Mouse (Mus musculus): Measurements from ENCODE around the gene Rpl18a. TPM values are rescaled to one million over a fixed set of nuclear protein-coding genes. Genes with fewer than 3 reads are reported as not detected.

Gene Rpl18a
- polyA plus RNA-seq, 1 experiment from 2014 or later: 2,109 TPM

DNA sequence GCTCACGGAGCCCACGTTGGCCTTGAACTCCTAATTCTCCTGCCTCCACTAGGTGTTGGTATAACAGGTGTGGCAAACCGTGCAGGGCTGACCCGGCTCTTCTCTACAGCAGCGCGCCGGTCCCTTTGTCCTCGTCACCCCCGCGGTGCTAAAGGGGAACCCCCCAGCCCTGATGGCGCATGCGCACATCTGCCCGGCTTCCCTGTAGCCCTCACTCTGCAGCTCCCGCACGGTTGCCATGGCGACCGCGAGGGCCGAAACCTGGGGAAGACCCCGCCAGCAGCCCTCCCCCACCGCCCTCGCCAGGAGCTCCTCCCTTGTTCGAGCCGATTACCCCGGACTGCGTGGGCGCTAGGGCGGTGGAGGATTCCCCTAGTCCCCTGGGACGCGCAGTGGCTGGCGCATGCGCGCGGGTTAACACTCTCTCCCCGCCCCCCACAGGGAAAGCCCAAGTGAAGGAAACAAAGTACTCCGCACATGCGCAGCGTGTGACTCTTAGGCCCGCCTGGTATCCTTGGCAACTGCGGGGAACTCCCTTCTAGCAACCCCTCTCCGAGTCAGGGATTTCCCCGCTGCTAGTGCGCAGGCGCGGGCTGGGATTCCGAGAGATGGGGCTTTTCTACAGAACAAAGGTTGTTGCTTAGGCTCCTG lies 31.7 kb downstream of the Rpl18a start:
- Histone ChIP-seq H3K4me1 (peaks cover 68% of the 10 kb centered on the region), H3K9ac (replicated peaks) (peak overlapping the region; percentile 61), H3K27me3 (replicated peaks) (no peaks in the 10 kb centered on the region; the same call in 1 of the 2 replicates), H3K36me3 (peaks cover 9% of the 10 kb centered on the region; the same call in 1 of the 2 replicates), H3K4me2 (peak overlapping the region; percentile 86), H3K27ac (replicated peaks) (peak overlapping the region; percentile 94), H3K9me3 (replicated peaks) (no peaks in the 10 kb centered on the region), H3K4me3 (replicated peaks) (peak overlapping the region; percentile 48)
- 0% methylated on average over 46 of the region's 46 CpGs for WGBS
- ATAC-seq (ENCODE audit: low FRiP score): peak; percentile 85

DNA sequence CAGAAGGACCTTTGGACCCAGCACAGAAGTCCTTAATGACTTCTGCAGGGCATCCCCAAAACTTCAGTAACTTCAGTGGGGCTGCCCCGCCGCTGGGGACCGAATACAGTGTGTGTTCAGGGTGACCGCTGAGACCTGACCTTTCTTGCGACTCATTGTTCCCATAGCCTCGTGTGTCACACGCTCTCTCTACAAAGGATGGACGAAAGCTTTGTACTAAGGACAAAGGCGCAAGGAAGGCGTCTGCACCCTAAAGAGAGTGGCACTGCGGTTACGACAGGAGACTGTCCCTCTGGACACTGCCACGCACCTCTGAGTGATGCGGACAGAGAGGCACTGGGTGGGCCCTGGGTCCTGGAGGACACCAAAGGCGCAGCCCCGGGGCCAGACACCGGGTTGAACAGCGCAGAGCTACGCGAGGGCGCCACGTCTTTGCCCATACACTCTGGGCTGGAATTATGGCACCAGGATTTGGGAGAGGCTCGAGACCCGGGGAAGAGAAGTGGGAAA lies 32.4 kb downstream of the Rpl18a start:
- Histone ChIP-seq H3K27ac (replicated peaks) (peak overlapping the region; percentile 94), H3K4me1 (peaks cover 64% of the 10 kb centered on the region), H3K9ac (replicated peaks) (peak overlapping the region; percentile 61), H3K36me3 (peaks cover 9% of the 10 kb centered on the region; the same call in 1 of the 2 replicates), H3K27me3 (replicated peaks) (no peaks in the 10 kb centered on the region; the same call in 1 of the 2 replicates), H3K4me3 (replicated peaks) (peak overlapping the region; percentile 48), H3K4me2 (peak overlapping the region; percentile 86), H3K9me3 (replicated peaks) (no peaks in the 10 kb centered on the region)
- peak; percentile 22 for ATAC-seq (ENCODE audit: low FRiP score)
- WGBS: under 1% methylated on average over 24 of the region's 24 CpGs

DNA sequence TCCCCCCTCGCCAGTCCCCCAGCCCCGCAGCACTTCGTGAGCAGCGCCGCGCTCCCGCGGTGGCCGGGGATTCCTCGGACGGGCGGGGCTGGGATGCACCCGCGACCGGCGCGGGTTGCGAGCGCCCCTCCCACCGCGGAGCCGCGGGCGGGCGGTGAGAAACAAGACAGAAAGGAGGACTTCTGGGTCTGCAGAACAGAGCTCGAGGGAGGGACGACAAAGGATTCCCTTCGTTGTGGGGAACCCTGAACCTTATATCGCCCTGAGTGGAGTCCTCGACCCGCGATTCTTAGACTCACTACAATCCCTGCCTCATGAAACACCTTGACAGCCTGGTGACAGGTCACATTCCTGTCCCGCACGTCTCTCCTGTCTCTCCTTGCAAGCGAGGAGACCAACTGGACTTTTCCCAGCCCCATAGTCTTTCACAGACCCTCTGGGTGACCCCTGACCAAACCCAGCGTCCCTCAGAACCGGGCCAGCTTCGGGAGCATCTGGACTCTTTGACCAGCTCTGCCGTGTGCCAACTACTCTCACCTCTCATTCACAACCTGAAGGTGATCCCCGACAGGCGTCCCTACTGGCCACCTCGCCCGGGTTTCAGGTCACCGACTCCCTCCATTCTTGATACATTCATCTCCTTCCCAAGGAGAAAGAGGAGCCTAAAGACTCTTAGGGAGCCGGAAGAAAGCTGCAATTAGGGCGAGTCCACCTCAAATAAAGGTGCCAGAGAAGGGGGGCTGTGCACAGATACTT lies 33.1 kb downstream of the Rpl18a start:
- peak overlapping the region; percentile 94 for H3K27ac ChIP-seq (replicated peaks)
- ATAC-seq (ENCODE audit: low FRiP score): no peak
- peak overlapping the region; percentile 86 for H3K4me2 ChIP-seq
- H3K4me1 ChIP-seq: peaks cover 58% of the 10 kb centered on the region
- peak overlapping the region; percentile 61 for H3K9ac ChIP-seq (replicated peaks)
- H3K27me3 ChIP-seq (replicated peaks): no peaks in the 10 kb centered on the region; the same call in 1 of the 2 replicates
- H3K9me3 ChIP-seq (replicated peaks): no peaks in the 10 kb centered on the region
- peaks cover 9% of the 10 kb centered on the region; the same call in 1 of the 2 replicates for H3K36me3 ChIP-seq
- H3K4me3 ChIP-seq (replicated peaks): peak overlapping the region; percentile 48
- whole genome bisulfite sequencing: under 1% methylated on average over 46 of the region's 46 CpGs

DNA sequence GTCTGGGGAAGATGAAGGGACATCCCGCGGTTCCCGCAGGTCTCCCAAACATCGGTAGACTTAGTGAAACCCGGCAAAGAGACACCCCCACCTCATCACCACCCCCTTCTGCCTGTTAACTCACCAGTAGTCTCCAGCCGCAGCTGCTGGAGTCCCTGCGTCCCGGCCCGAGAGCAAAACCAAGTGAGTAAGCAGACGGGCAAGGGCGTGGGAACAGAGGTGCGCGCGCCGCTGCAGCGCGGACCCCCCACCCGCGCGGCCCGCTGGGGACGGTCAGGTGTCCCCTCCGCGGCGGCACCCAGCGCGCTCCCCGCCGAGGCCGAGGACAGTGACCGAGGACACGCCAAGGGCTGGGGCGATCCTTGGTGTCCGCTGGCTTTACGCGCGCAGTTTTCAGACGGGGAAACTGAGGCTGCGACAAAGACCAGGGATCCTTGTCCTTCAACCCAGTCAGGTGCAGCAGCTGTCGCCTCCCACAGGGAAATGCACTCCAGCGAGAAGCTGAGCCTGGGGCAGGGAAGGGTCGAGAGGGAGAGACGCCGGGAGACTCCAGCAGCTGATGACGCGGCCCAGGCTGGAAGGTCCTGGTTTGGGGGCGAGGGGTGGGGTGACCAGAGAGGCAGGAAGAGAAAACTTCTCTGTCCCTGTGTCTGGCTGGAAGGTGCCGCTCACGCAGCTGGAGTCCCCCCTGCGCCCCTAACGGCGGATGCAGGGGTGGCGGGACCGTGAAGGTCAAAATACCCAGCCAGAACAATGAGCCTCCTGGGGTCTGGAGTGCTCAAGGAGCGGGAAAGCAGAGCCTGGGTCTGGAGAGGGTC lies 34.2 kb downstream of the Rpl18a start, which contains the start of gene Kcnn1:
Kcnn1 (minus strand) TSS at position 435 of the 818 bp plus-strand sequence.
- peaks cover 6% of the 10 kb centered on the region; the same call in 1 of the 2 replicates for H3K36me3 ChIP-seq
- H3K27me3 ChIP-seq (replicated peaks): no peaks in the 10 kb centered on the region; the same call in 1 of the 2 replicates
- peak within 1 kb of the TSS; percentile 48 for H3K4me3 ChIP-seq (replicated peaks)
- H3K9me3 ChIP-seq (replicated peaks): no peaks in the 10 kb centered on the region
- H3K9ac ChIP-seq (replicated peaks): peak within 1 kb of the TSS; percentile 61
- H3K4me2 ChIP-seq: peak within 1 kb of the TSS; percentile 86
- no peak for ATAC-seq (ENCODE audit: low FRiP score)
- under 1% methylated on average over 55 of the region's 55 CpGs for WGBS
- peaks cover 58% of the 10 kb centered on the region for H3K4me1 ChIP-seq
- peak within 1 kb of the TSS; percentile 94 for H3K27ac ChIP-seq (replicated peaks)

DNA sequence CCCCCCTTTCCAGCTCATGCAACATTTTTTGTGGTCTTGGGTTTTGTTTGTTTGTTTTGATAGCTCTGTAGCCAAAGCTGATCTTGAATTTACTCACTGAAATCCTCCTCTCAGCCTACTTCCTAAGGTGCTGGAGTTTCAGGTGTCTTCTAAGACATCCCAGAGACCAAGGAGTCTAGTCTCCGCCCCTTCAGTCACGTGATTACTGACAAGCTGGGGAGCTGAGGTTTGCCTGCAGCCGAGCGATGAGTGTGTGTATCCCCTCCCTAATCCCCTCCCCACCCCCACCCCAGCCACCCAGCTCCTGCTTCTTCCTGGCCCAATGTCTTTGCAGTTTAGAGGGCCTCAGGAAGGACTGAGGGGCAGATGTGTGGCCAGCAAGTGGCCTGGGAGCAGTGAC lies 39.7 kb downstream of the Rpl18a start:
- Histone ChIP-seq H3K27me3 (replicated peaks) (no peaks in the 10 kb centered on the region; the same call in 1 of the 2 replicates), H3K9me3 (replicated peaks) (no peaks in the 10 kb centered on the region), H3K4me3 (replicated peaks) (no peak overlapping the region), H3K36me3 (0 out of 2 replicates have a peak, but pooled peaks cover 5% of the 10 kb centered on the region), H3K9ac (replicated peaks) (peak overlapping the region; percentile 63; the same call in 1 of the 2 replicates), H3K4me2 (peak overlapping the region; percentile 89), H3K27ac (replicated peaks) (no peak overlapping the region; the same call in 1 of the 2 replicates), H3K4me1 (peaks cover 43% of the 10 kb centered on the region)
- ATAC-seq (ENCODE audit: low FRiP score): no peak
- 13% methylated on average over 4 of the region's 4 CpGs for WGBS

DNA sequence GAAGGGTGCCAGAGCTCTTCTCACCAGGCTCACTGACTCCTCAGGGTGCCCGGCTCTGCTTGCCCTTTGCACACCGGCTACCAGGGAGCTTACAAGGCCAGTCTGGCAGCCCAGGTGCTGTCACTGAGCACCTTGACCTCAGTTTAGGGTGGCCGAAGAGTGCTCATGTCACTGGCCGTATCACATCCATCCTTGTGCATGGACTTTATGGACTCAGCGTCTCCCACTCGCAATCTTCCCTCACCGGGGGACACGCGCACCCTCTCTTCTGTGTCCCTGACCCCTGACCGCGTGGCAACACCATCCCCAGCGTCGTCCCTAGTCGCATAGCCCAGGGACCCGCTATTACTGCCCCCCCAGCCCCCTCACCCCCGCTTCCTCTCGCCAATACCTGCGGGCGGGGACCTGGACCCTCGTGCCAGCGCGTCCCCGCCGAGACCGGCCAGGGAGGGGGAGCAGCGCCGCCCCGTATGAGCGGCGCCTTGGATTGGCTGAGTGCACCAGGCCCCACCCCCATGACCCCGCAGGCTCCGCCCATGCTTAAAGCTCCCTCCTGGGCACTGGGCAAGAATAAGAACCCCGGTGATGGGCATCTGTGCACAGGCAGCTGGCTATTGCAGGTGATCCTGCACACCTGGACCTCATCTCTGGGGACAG lies 40.5 kb downstream of the Rpl18a start:
- no peaks in the 10 kb centered on the region; the same call in 1 of the 2 replicates for H3K27me3 ChIP-seq (replicated peaks)
- peak overlapping the region; percentile 63 for H3K9ac ChIP-seq (replicated peaks)
- H3K4me2 ChIP-seq: peak overlapping the region; percentile 89
- no peaks in the 10 kb centered on the region for H3K9me3 ChIP-seq (replicated peaks)
- peak overlapping the region; percentile 23; the same call in 1 of the 2 replicates for H3K27ac ChIP-seq (replicated peaks)
- peaks cover 39% of the 10 kb centered on the region for H3K4me1 ChIP-seq
- ATAC-seq (ENCODE audit: low FRiP score): peak; percentile 86
- peaks cover 7% of the 10 kb centered on the region; the same call in 1 of the 2 replicates for H3K36me3 ChIP-seq
- 7% methylated on average over 33 of the region's 33 CpGs for WGBS
- peak overlapping the region; percentile 54 for H3K4me3 ChIP-seq (replicated peaks)

DNA sequence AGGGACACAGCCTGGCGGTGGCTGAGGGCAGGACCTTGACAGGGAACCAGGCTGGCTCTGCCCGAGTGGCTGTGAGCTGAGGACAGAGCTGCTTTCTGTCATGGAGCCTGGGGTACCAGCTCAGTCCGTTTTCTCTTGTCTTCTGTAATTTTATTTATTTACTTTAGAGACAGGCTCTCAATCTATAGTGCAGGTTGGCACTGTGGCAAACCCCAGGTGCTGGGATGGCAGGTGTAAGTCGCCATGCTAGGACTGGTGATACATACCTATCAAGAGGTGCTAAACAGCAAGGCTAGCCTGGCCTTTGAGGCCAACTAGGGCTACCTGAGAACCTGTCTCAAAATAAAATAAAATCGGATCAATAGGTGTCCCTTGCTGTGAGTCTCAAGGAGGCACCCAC lies 41.2 kb downstream of the Rpl18a start:
- Histone ChIP-seq H3K4me1 (peaks cover 40% of the 10 kb centered on the region), H3K4me2 (peak overlapping the region; percentile 89), H3K27me3 (replicated peaks) (no peaks in the 10 kb centered on the region), H3K36me3 (peaks cover 7% of the 10 kb centered on the region; the same call in 1 of the 2 replicates), H3K9me3 (replicated peaks) (no peaks in the 10 kb centered on the region), H3K27ac (replicated peaks) (no peak overlapping the region), H3K4me3 (replicated peaks) (peak overlapping the region; percentile 54), H3K9ac (replicated peaks) (no peak overlapping the region)
- 65% methylated on average over 5 of the region's 5 CpGs for WGBS
- no peak for ATAC-seq (ENCODE audit: low FRiP score)

DNA sequence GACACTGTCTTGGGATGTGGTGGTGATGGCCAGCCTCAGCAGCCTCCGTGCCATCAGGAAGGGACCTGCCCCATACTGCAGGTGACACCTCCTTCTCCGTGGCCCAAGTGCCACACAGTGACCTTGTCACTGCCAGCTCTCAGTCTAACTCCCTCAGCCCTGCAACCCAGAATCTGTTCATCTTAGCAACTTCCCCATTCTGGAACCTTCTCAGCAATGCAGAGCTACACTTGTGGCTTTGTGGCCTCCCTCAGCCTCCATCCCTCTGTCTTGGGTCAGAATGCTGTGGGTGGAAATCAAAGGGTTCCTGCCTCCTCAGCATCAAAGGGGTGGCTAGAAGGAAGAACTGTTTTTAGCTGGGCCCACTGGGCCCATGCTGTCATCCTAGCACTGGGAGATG lies 43.3 kb downstream of the Rpl18a start:
- Histone ChIP-seq H3K9me3 (replicated peaks) (no peaks in the 10 kb centered on the region), H3K36me3 (peaks cover 12% of the 10 kb centered on the region; the same call in 1 of the 2 replicates), H3K27ac (replicated peaks) (no peak overlapping the region), H3K4me3 (replicated peaks) (no peak overlapping the region), H3K27me3 (replicated peaks) (no peaks in the 10 kb centered on the region), H3K9ac (replicated peaks) (no peak overlapping the region), H3K4me1 (peaks cover 37% of the 10 kb centered on the region), H3K4me2 (no peak overlapping the region)
- WGBS: 76% methylated on average over 2 of the region's 2 CpGs
- ATAC-seq (ENCODE audit: low FRiP score): no peak

DNA sequence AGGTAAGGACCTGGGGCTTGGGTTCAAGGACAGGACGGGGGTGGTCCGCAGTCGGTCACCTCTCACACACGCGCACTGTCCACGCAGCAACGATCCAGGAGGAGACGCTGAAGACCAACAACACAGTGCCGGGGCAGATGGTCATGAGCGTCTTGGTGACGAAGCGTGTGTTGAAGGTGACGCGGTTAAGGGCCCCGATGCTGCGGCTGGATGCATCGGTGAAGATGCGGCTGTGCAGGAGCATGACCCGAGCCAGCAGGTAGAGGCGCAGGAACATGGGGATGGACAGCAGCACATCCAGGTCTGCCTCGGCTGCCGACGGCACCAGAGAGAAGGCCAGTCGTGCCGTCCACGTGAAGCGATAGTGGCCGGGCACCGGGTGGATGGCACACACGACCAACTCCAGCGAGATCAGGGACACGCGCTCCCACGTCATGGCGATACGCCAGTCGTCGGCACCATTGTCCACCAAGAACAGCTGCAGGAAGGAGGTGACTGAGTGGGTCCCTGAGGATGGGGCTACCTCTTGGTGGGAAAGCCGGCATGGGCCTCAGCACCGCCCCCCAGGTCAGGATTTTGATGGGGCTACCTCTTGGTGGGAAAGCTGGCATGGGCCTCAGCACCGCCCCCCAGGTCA lies 44.5 kb downstream of the Rpl18a start:
- Histone ChIP-seq H3K27ac (replicated peaks) (no peak overlapping the region), H3K27me3 (replicated peaks) (no peaks in the 10 kb centered on the region), H3K36me3 (peaks cover 12% of the 10 kb centered on the region; the same call in 1 of the 2 replicates), H3K9me3 (replicated peaks) (no peaks in the 10 kb centered on the region), H3K4me1 (peaks cover 26% of the 10 kb centered on the region), H3K4me2 (no peak overlapping the region), H3K9ac (replicated peaks) (no peak overlapping the region), H3K4me3 (replicated peaks) (no peak overlapping the region)
- no peak for ATAC-seq (ENCODE audit: low FRiP score)
- WGBS: 93% methylated on average over 41 of the region's 41 CpGs

DNA sequence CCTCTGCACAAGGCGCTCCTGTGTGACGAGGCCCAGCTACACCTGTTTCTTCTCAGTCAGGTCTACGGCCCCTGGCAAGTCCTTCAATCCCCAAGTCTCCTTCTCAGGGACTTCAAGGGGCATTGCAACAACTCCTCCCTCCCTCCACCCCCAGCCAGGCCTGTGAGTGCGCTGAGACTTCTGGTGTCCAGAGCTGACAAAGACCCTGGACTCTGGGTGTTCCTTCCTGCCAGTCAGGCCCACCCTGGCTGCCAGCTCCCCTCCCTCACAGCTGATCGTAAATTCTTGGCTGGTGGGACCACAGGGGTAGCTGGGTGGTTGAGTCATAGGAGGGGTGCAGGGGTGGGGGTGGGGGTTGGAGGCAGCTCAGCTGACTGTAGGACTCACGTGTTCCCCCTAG lies 45.4 kb downstream of the Rpl18a start:
- 45% methylated on average over 6 of the region's 6 CpGs for WGBS
- Histone ChIP-seq H3K4me2 (no peak overlapping the region), H3K27ac (replicated peaks) (no peak overlapping the region), H3K9me3 (replicated peaks) (no peaks in the 10 kb centered on the region), H3K9ac (replicated peaks) (no peak overlapping the region), H3K36me3 (peaks cover 12% of the 10 kb centered on the region; the same call in 1 of the 2 replicates), H3K27me3 (replicated peaks) (no peaks in the 10 kb centered on the region), H3K4me1 (peaks cover 17% of the 10 kb centered on the region), H3K4me3 (replicated peaks) (no peak overlapping the region)
- no peak for ATAC-seq (ENCODE audit: low FRiP score)
